Mouse (Mus musculus) hindbrain, embryonic 10.5 days (tissue): ENCODE measurements around the gene Ccdc144b. TPM values are rescaled to one million over a fixed set of nuclear protein-coding genes. Genes with fewer than 3 reads are reported as not detected.
A peak's percentile ranks its signal among the peaks of the same experiment; 100 is the strongest.

Source experiments
- DNase-seq: peaks from one replicate; pipeline ENCODE4 v3.0.0-alpha.2; 2017; ENCODE audit warnings: low spot score
- H3K27ac ChIP-seq: fragments of 300-500 bp; sonication (generic); 2 replicates; pipeline ENCODE4 v1.5.1; 2016; ENCODE audit warnings: mild to moderate bottlenecking, moderate library complexity
- H3K27me3 ChIP-seq: fragments of 300-500 bp; sonication (generic); 2 replicates; pipeline ENCODE4 v1.6.1; 2016; ENCODE audit warnings: mild to moderate bottlenecking; ENCODE audit not compliant: poor library complexity, insufficient read depth, severe bottlenecking
- H3K36me3 ChIP-seq: fragments of 300-500 bp; sonication (generic); 2 replicates; pipeline ENCODE4 v1.6.1; 2016; ENCODE audit warnings: mild to moderate bottlenecking, moderate library complexity
- H3K4me1 ChIP-seq: fragments of 300-500 bp; sonication (generic); replicated peaks from 2 replicates; pipeline ENCODE4 v1.6.1; 2016; ENCODE audit warnings: mild to moderate bottlenecking
- H3K4me3 ChIP-seq: fragments of 300-500 bp; sonication (generic); 2 replicates; pipeline ENCODE4 v1.5.1; 2016; ENCODE audit warnings: mild to moderate bottlenecking, moderate library complexity
- H3K9me3 ChIP-seq: fragments of 300-500 bp; sonication (generic); 2 replicates; pipeline ENCODE4 v1.6.1; 2016; ENCODE audit warnings: mild to moderate bottlenecking, moderate library complexity
- WGBS: fragments of 180-500 bp; shearing (Covaris S2); methylation state at CpG from one replicate; pipeline ENCODE4 v1.1.7; 2016; 5-methylcytosine and 5-hydroxymethylcytosine counted together
- polyA plus RNA-seq: library from polyadenylated mRNA; unstranded; fragments of >200 nt; fragmentation: Nextera tagmentation; extraction: Ambion mirVana; gene quantifications from 2 replicates; pipeline ENCODE4 v1.2.1, GENCODE M21; 2016

The Ccdc144b gene
- polyA plus RNA-seq, 1 experiment from 2014 or later: not detected

DNA sequence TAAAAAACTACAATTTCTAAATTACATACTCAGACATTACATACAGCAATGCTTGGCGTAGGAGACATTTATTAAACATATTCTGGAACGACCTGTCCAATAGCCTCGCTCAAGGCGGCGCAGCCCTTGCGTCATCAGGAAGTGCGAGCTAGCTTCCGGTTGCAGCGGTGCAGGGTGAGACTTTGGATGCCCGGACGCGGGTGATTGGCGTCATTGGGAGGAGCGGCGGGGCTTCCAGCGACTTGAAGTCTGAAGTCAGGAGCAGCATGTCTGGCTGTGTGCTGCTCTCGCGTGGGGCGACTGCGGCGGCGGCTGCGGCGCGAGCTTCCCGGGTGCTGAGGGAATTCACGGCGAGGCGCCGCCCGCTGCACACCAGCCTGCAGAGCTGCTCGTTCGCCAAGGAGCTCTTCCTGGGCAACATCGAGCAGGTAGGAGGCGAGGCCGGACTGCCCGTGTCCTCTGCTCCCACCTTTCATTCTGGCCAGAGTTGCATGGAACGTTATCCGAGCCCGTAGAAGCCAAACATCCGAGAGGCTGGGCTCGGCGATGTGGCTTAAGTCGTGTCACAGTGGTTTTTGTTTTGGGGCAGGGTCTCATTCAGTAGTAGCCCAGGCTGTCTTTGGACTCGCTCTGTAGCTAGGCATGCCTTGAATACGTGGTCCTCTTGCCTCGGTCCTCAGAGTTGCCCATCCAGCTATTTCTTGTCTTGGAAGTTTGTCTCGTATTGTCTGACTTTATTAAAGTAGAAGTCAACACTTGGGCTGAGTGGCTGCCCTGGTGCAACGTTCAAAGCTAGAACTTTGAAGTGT, 12.7 kb upstream of the Ccdc144b start, which contains the start of gene Acad9:
Acad9 (plus strand) TSS at position 137 of the 809 bp plus-strand sequence.
- H3K4me3 ChIP-seq: peak within 1 kb of the TSS; percentile 91
- H3K36me3 ChIP-seq: peaks cover 15% of the 10 kb centered on the region
- H3K4me1 ChIP-seq: peaks cover 22% of the 10 kb centered on the region
- H3K9me3 ChIP-seq: no peaks in the 10 kb centered on the region
- WGBS: under 1% methylated on average over 49 of the region's 49 CpGs
- H3K27ac ChIP-seq: peak within 1 kb of the TSS; percentile 91
- peaks cover 3% of the 10 kb centered on the region; the same call in 1 of the 2 replicates for H3K27me3 ChIP-seq
- DNase-seq: peak; percentile 95

DNA sequence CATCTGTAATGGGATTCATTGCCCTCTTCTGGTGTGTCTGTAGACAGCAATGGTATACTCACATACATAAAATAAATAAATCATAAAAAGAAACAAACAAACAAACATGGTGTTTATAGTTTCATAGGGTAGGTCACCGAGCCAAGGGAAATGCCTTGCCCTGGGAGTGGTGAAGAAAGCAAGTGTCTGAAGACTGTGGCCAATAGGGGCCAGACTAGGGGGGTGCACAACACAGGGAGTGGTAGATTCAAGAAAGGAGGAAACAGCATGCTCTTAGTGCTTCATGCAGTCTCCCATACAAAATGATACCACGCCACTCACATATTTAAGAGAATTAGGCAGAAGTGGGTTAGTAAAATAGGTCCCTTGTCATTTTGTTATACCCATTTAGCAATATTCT, 11.8 kb upstream of the Ccdc144b start:
- Histone ChIP-seq H3K36me3 (peaks cover 6% of the 10 kb centered on the region), H3K9me3 (no peaks in the 10 kb centered on the region), H3K27ac (0 out of 2 replicates have a peak overlapping the region, but pooled peaks have one; percentile 91), H3K4me3 (peak overlapping the region; percentile 91), H3K4me1 (peaks cover 22% of the 10 kb centered on the region), H3K27me3 (peaks cover 3% of the 10 kb centered on the region; the same call in 1 of the 2 replicates)
- 95% methylated on average over 2 of the region's 2 CpGs for WGBS
- DNase-seq: no peak

DNA sequence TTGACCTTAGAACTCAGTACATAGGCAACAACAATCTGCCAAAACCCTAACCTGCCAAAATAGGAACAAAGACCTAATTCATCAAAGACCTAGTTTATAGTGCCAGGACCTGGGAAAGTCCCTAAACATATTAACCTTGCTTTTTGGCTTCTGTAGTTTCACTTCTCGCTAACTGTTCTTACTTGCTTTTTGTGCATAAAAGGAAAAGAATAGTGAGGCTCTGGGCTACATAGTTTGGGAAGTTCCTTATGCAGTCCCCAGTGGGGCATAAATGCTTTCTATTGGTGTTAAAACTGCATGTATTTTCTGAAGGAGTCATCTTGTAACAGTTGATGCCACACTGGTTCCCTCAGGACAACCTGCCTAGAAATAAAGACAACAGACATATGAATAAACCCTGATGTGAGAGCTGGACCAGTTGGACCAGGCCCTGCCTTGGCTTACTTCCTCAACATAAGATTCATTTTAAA, 11.3 kb upstream of the Ccdc144b start:
- H3K27ac ChIP-seq: no peak overlapping the region
- 0 out of 2 replicates have a peak, but pooled peaks cover under 1% of the 10 kb centered on the region for H3K36me3 ChIP-seq
- WGBS: 98% methylated on average over 1 of the region's 1 CpGs
- peaks cover 22% of the 10 kb centered on the region for H3K4me1 ChIP-seq
- no peaks in the 10 kb centered on the region for H3K9me3 ChIP-seq
- H3K4me3 ChIP-seq: no peak overlapping the region
- no peak for DNase-seq
- peaks cover 3% of the 10 kb centered on the region; the same call in 1 of the 2 replicates for H3K27me3 ChIP-seq

DNA sequence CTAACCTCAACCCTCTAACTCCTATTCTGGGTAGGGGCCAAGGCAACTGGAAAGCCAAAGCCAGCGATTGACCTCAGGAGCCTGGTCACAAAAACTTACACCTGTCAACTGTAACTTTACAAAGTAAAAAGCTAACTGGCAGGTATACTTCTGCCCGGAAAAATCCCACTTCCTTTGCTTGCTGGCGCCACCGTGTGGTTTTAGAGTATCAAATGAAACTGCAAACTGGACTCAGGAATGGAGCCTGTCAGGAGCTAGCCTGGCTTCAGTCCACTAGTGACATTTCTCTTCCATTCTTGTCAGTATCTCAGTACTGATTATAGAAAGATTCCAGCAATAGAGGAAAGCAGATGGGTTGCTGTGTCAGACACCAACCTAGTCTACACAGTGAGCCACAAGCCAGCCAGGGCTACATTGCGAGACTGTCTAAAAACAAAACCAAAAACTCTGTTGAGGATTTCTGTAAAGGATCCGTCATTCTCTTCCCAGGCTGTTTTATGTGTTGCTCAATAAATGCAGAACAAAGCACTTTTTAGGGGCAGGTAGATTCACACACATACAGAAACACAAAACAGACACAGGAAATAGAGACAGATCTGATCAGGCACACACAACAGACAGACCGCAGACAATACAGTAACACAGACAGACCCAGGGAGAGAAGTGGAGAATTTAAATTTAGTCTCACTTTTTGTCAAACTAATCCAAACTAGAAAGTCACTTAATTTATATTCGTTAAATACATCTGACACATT, 6.9 kb upstream of the Ccdc144b start:
- Histone ChIP-seq H3K9me3 (no peaks in the 10 kb centered on the region), H3K27ac (no peak overlapping the region), H3K27me3 (peaks cover 3% of the 10 kb centered on the region; the same call in 1 of the 2 replicates), H3K4me1 (peaks cover 2% of the 10 kb centered on the region; the same call in 1 of the 2 replicates), H3K36me3 (no peaks in the 10 kb centered on the region), H3K4me3 (no peak overlapping the region)
- WGBS: 38% methylated on average over 8 of the region's 8 CpGs
- peak; percentile 47 for DNase-seq

DNA sequence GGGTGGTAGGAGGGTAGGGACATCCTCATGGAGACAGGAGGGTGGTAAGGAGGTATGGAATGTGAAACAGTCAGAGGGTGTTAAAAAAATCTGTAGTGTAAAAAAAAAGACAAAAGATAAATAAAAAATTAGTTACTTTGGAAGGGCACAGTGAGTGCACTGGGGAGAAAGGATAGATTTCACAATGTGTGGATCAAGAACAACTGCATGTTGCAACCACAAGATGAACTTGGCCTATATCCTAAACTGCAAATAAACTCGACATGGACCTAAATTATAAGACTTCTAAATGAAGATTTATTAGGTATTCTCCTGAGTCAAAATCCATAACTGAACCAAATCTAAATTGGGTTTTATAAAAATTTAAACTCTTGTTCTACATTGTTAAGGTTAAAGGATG, 4.2 kb downstream of the Ccdc144b start:
- no peaks in the 10 kb centered on the region for H3K4me1 ChIP-seq
- WGBS: 77% methylated on average over 1 of the region's 1 CpGs

DNA sequence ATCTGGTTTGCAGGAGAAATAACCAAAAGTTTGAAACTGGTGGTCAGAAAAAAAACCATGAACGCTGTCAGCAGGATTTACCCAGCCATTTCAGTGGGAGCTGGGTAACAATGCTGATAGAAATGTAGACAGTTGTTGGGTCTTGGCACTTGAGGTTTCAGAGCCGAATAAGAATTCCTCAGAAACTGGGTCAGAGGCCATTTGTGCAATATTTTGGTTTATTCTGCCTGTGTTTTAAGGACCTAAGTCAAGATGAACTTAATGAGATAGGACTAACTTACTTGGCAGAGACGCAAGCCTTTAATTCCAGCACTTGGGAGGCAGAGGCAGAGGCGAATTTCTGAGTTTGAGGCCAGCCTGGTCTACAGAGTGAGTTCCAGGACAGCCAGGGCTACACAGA, 8.3 kb downstream of the Ccdc144b start:
- Histone ChIP-seq H3K4me3 (no peak overlapping the region), H3K9me3 (no peaks in the 10 kb centered on the region), H3K27me3 (no peaks in the 10 kb centered on the region; the same call in 1 of the 2 replicates), H3K27ac (no peak overlapping the region), H3K4me1 (no peaks in the 10 kb centered on the region), H3K36me3 (no peaks in the 10 kb centered on the region)
- 80% methylated on average over 4 of the region's 4 CpGs for WGBS
- DNase-seq: no peak

More for the DNA sequence above, 4.2 kb downstream of the Ccdc144b start:
- Histone ChIP-seq H3K27me3 (no peaks in the 10 kb centered on the region; the same call in 1 of the 2 replicates), H3K36me3 (no peaks in the 10 kb centered on the region), H3K9me3 (no peaks in the 10 kb centered on the region), H3K27ac (no peak overlapping the region), H3K4me3 (no peak overlapping the region)
- no peak for DNase-seq

DNA sequence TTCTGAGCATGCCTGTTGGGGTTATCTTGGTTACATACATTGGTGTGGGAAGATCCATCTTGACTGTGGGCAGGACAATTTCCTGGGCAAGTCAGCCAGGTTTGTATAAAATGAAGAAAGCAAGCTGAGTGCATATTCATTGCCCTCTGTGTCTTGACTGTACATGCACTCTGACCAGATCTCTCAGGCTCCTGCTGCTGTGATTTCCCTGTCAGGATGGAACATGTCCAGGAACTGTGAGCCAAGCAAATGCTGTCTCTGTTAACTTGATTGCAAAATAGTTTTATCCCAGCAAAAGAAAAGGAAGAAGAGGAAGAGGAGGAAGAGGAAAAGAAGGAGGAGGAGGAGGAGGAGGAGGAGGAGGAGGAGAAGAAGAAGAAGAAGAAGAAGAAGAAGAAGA, 8.8 kb downstream of the Ccdc144b start:
- Histone ChIP-seq H3K36me3 (no peaks in the 10 kb centered on the region), H3K4me1 (no peaks in the 10 kb centered on the region), H3K9me3 (no peaks in the 10 kb centered on the region), H3K4me3 (no peak overlapping the region), H3K27me3 (no peaks in the 10 kb centered on the region; the same call in 1 of the 2 replicates), H3K27ac (no peak overlapping the region)
- DNase-seq: no peak

DNA sequence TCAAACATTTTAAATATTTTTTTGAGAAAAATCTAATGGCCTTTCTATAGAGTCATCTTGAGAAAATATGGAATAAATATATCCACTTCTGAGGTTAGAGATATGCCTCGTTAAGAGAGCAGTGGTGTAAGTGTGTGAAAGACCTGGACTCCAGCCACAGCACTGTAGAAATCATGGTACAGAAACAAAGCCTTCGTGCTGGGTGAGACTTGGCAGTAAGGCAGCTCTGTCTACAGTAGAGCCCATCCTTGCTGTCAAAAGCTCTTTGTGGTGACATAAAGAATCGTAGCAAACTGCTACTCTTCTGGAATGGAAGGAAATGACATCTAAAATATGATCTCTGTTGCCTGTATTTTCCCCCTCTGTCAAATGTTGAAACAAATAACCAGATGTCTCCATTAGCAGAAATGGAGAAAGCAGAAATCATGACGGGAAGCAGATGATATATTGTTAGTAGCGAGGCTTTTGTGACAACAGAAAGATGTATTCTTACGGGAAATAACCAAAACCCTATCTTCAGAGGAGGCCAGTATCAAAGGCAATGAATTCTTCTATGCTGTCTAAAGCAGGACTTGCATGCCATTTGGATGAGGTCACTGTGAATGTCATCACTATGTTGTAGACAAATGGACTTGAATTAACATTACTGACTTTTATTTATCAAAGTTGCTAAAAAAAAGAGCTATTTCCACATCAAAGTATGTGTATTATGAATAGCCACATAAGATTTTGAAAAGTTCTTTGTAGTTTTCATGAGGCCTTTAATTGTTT, 21.4 kb downstream of the Ccdc144b start:
- no peak for DNase-seq
- no peaks in the 10 kb centered on the region for H3K4me1 ChIP-seq
- 84% methylated on average over 6 of the region's 6 CpGs for WGBS

DNA sequence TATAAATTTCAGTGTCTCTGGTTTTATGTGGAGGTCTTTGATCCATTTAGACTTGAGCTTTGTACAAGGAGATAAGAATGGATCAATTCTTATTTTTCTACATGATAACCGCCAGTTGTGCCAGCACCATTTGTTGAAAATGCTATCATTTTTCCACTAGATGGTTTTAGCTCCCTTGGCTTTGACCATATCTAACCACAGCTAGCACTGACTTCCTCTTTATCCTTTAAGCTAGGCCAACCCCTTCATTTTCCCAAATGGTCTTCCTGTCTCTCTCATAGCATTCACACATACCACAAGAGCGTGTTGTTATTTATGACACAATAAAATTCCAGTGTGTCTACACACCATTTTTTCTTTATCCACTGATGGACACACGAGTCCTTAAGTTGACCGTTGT, 23.4 kb downstream of the Ccdc144b start:
- Histone ChIP-seq H3K4me3 (no peak overlapping the region), H3K27me3 (no peaks in the 10 kb centered on the region), H3K9me3 (no peaks in the 10 kb centered on the region), H3K36me3 (no peaks in the 10 kb centered on the region), H3K27ac (no peak overlapping the region), H3K4me1 (no peaks in the 10 kb centered on the region)
- 91% methylated on average over 4 of the region's 4 CpGs for WGBS
- no peak for DNase-seq

More for the DNA sequence above, 21.4 kb downstream of the Ccdc144b start:
- H3K27me3 ChIP-seq: no peaks in the 10 kb centered on the region
- no peaks in the 10 kb centered on the region for H3K36me3 ChIP-seq
- no peak overlapping the region for H3K27ac ChIP-seq
- no peaks in the 10 kb centered on the region for H3K9me3 ChIP-seq
- no peak overlapping the region for H3K4me3 ChIP-seq

DNA sequence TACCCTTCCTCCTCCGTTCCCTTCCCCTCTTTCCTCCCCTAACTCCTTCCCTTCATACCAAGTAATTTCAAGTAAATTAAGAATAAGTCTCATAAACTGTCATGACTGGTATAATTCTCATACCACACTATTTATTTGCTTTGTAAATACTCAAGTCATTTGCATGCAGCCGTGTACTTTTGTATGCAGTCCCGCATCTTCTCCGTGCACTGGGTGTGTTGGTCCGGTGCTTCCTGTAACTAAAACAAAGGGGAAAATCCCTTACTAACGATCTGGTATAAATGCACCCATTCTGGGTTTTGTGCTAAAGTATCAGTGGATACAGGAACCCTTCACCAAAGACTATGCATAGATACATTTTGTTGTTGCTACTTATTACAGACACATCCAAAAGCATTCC, 27.6 kb downstream of the Ccdc144b start:
- H3K36me3 ChIP-seq: no peaks in the 10 kb centered on the region
- DNase-seq: no peak
- H3K4me3 ChIP-seq: no peak overlapping the region
- WGBS: 89% methylated on average over 6 of the region's 6 CpGs
- no peaks in the 10 kb centered on the region for H3K4me1 ChIP-seq
- no peak overlapping the region for H3K27ac ChIP-seq
- H3K9me3 ChIP-seq: no peaks in the 10 kb centered on the region
- no peaks in the 10 kb centered on the region for H3K27me3 ChIP-seq

DNA sequence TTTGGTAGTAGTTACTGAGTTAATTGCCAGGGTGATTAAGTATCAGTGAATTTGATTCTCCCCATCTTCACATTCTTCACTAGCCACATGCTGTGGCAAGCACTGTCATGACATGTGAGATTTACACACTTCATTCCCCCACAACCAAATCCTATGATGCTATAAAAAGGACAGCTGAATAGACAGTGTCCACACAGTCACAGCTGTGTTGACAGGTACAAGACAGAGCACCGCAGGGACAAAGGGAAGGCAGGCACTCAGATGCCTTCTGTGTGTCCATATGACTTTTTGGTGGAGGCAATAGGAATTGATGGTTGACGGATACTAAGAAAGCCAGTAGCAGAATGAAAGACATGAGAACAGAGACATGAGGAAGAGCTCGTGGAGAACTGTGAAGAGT, 42.1 kb downstream of the Ccdc144b start:
- 75% methylated on average over 3 of the region's 3 CpGs for WGBS
- Histone ChIP-seq H3K4me3 (no peak overlapping the region), H3K36me3 (no peaks in the 10 kb centered on the region), H3K27me3 (no peaks in the 10 kb centered on the region), H3K4me1 (no peaks in the 10 kb centered on the region), H3K9me3 (peaks cover 3% of the 10 kb centered on the region; the same call in 1 of the 2 replicates), H3K27ac (no peak overlapping the region)
- no peak for DNase-seq

DNA sequence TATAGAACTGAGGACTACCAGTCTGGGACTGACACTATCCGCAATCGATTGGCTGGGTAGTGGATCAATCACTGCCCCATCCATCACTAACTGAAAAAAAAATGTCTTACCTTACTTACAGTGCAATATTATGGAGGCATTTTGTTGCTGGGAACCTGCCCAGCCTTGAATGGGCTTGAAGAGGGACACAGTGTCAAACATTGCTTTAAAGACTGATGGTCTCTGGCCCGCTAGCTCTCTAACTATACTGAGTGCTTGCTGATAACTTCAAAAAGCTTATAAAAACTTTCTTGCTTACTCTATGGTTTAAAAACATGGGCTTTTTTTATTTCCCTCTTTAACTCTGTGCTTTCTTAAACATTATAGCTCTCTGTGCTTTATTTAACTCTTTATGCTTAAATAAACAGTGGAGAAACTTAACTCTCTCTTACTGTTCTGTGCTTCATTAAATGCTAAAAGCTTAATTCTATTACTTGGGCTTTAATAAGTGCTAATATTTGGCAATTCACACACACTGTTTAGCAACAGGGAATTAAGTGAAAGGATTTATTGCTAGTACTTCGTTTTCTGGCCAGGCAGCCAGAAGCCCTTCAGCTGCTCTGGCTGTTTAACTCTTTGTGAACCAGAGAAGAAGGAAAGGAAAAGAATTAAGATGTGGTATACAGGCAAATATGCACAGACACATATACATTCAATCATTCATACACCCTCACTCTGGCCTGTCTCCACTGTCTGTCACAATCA, 44.8 kb downstream of the Ccdc144b start:
- Histone ChIP-seq H3K9me3 (peaks cover 3% of the 10 kb centered on the region; the same call in 1 of the 2 replicates), H3K4me3 (no peak overlapping the region), H3K4me1 (no peaks in the 10 kb centered on the region), H3K27me3 (no peaks in the 10 kb centered on the region), H3K27ac (no peak overlapping the region), H3K36me3 (no peaks in the 10 kb centered on the region)
- DNase-seq: no peak
- WGBS: 76% methylated on average over 4 of the region's 4 CpGs
